11 mouse cellular contexts compared by ENCODE assay signal in the genomic region with DNA sequence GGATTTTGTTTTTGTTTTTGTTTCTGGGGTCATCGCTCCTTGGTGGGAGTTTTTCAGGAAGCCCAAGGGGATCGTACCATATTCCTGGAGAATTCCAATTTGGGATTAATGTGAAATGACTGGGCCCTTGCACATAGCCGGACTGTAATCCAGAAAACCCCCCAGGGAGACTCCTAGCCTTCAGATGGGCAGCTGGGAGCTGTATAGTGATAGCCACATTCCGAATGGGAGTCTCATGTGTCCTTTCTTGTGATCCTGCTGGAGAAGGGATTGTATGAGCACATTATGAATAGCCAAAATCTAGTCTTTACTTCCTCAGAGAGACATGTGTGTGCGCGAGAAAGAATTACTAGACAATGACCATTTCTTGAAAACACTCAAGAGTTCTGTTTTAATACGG. TPM values are rescaled to one million over a fixed set of nuclear protein-coding genes. Genes with fewer than 3 reads are reported as not detected.
DNase-seq lines count a peak whose midpoint lies in the region; ATAC-seq and TF ChIP-seq lines count a peak whose summit lies in the region.
"Had no signal": no experiment of that assay in that cellular context is flagged by ENCODE, and none has a peak within 500 bp of the region (broad histone marks: within the 10 kb centered on the region; RNA-seq: fewer than 3 reads in every experiment).

No protein-coding gene starts in this region.

- H3K27me3 ChIP-seq in kidney, embryonic 16.5 days (ENCODE audit: insufficient read depth, low read length): no peaks in the 10 kb centered on the region
- H3K27me3 ChIP-seq in forebrain, embryonic 12.5 days: no peaks in the 10 kb centered on the region
- H3K27me3 ChIP-seq in midbrain, postnatal 0 days (ENCODE audit: insufficient read depth, low read length): 0 out of 2 replicates have a peak, but pooled peaks cover 4% of the 10 kb centered on the region

- H3K4me3 ChIP-seq in kidney, embryonic 16.5 days (ENCODE audit: low read length): peak overlapping the region; percentile 90
- H3K4me3 ChIP-seq in forebrain, embryonic 12.5 days (replicated peaks): peak overlapping the region; percentile 73
- peak overlapping the region; percentile 84 for H3K4me3 ChIP-seq in midbrain, postnatal 0 days (ENCODE audit: low read depth, low read length)

- no peaks in the 10 kb centered on the region for H3K9me3 ChIP-seq in kidney, embryonic 16.5 days (ENCODE audit: low read length)
- H3K9me3 ChIP-seq in forebrain, embryonic 12.5 days: no peaks in the 10 kb centered on the region
- no peaks in the 10 kb centered on the region for H3K9me3 ChIP-seq in midbrain, postnatal 0 days (ENCODE audit: low read length)
- H3K9me3 ChIP-seq: G1E had no signal

- no peak for TF ChIP-seq CTCF in midbrain, postnatal 0 days (IDR thresholded peaks at IDR 0.05)

- 41% methylated on average over 7 of the region's 7 CpGs for WGBS in kidney, embryonic 16.5 days
- 55% methylated on average over 7 of the region's 7 CpGs for WGBS in forebrain, embryonic 12.5 days
- 23% methylated on average over 7 of the region's 7 CpGs for WGBS in midbrain, postnatal 0 days

- DNase-seq in kidney, postnatal 10 days: no peak
- peak; percentile 10 for DNase-seq in induced T-regulatory cell, adult 2 months (ENCODE audit: low read depth)
- DNase-seq in midbrain, postnatal 0 days (ENCODE audit: low spot score): no peak
- DNase-seq in right cerebral cortex, postnatal 14 days: no peak
- DNase-seq in left cerebral cortex, postnatal 14 days (ENCODE audit: low spot score in 2 of 2): no peak
- no peak for DNase-seq in natural killer cell, adult 2 months (ENCODE audit: low spot score in 2 of 2)
- DNase-seq: lung, postnatal 4 days; thymus, postnatal 4 days had no signal

- peaks cover 16% of the 10 kb centered on the region for H3K4me1 ChIP-seq in kidney, embryonic 16.5 days (ENCODE audit: insufficient read depth, low read length)
- peaks cover 24% of the 10 kb centered on the region for H3K4me1 ChIP-seq in forebrain, embryonic 12.5 days
- H3K4me1 ChIP-seq in midbrain, postnatal 0 days (ENCODE audit: insufficient read depth, low read length): 0 out of 2 replicates have a peak, but pooled peaks cover 4% of the 10 kb centered on the region

- H3K27ac ChIP-seq in kidney, embryonic 16.5 days (ENCODE audit: low read length): no peak overlapping the region
- no peak overlapping the region for H3K27ac ChIP-seq in forebrain, embryonic 12.5 days
- H3K27ac ChIP-seq in midbrain, postnatal 0 days (ENCODE audit: low read depth, low read length): peak overlapping the region; percentile 99; the same call in 1 of the 2 replicates

- no peaks in the 10 kb centered on the region for H3K36me3 ChIP-seq in kidney, embryonic 16.5 days (ENCODE audit: insufficient read depth, low read length)
- peaks cover 10% of the 10 kb centered on the region; the same call in 1 of the 2 replicates for H3K36me3 ChIP-seq in forebrain, embryonic 12.5 days (replicated peaks)
- H3K36me3 ChIP-seq in midbrain, postnatal 0 days (ENCODE audit: insufficient read depth, low read length): no peaks in the 10 kb centered on the region

- intact Hi-C loops in left cerebral cortex, postnatal 14 days (cut with DNase I): loop anchor here (5.0 kb wide), 1 partner anchor 74 kb away; no protein-coding TSS in a partner anchor

- peak overlapping the region; percentile 80 for H3K4me2 ChIP-seq in kidney, embryonic 16.5 days (replicated peaks; ENCODE audit: low read depth, low read length)
- peak overlapping the region; percentile 67 for H3K4me2 ChIP-seq in forebrain, embryonic 12.5 days
- peak overlapping the region; percentile 76 for H3K4me2 ChIP-seq in midbrain, postnatal 0 days (ENCODE audit: low read depth, low read length, poor library complexity, severe bottlenecking)

- ATAC-seq in kidney, embryonic 16.5 days (ENCODE audit: low FRiP score, low TSS enrichment): no peak
- ATAC-seq in forebrain, embryonic 12.5 days (ENCODE audit: low FRiP score): no peak
- ATAC-seq in midbrain, postnatal 0 days (ENCODE audit: low FRiP score): no peak

- H3K9ac ChIP-seq in kidney, embryonic 16.5 days (replicated peaks; ENCODE audit: low read length): peak overlapping the region; percentile 96
- H3K9ac ChIP-seq in forebrain, embryonic 12.5 days: peak overlapping the region; percentile 98
- H3K9ac ChIP-seq in midbrain, postnatal 0 days (replicated peaks; ENCODE audit: low read length, poor library complexity, severe bottlenecking): peak overlapping the region; percentile 98; the same call in 1 of the 2 replicates

RNA-seq across cellular contexts. Expression of a gene that starts 1.9 kb away (rescaled TPM):
- 81.3 and 94.6 TPM in 2 replicates for polyA plus RNA-seq in kidney, embryonic 16.5 days (2015; fragmentation: Nextera tagmentation; extraction: Ambion mirVana)
- 111 and 117 TPM in 2 replicates for polyA plus RNA-seq in forebrain, embryonic 12.5 days (2016; fragmentation: Nextera tagmentation; extraction: Ambion mirVana)
- 268 and 400 TPM in 2 replicates for total RNA-seq in midbrain, postnatal 0 days (2014; rRNA removed)
- 74.3 and 87.9 TPM in 2 replicates for polyA plus RNA-seq in midbrain, postnatal 0 days (2015; fragmentation: Nextera tagmentation; extraction: Ambion mirVana)
- total RNA-seq in left cerebral cortex, postnatal 14 days (2021): 100 to 1,000 TPM; 236 to 261 TPM

RNA-seq across cellular contexts. Expression of a gene that starts 28.6 kb away (rescaled TPM):
- polyA plus RNA-seq in kidney, embryonic 16.5 days (2015; fragmentation: Nextera tagmentation; extraction: Ambion mirVana): 153 and 156 TPM in 2 replicates
- polyA plus RNA-seq in forebrain, embryonic 12.5 days (2016; fragmentation: Nextera tagmentation; extraction: Ambion mirVana): 169 and 171 TPM in 2 replicates
- total RNA-seq in midbrain, postnatal 0 days (2014; rRNA removed): 48.7 and 68.7 TPM in 2 replicates
- polyA plus RNA-seq in midbrain, postnatal 0 days (2015; fragmentation: Nextera tagmentation; extraction: Ambion mirVana): 236 and 243 TPM in 2 replicates
- 100 to 1,000 TPM; 140 to 152 TPM for total RNA-seq in left cerebral cortex, postnatal 14 days (2021)

RNA-seq across cellular contexts. Expression of a gene that starts 28.6 kb away (rescaled TPM):
- polyA plus RNA-seq in kidney, embryonic 16.5 days (2015; fragmentation: Nextera tagmentation; extraction: Ambion mirVana): 5.1 and 6.0 TPM in 2 replicates
- polyA plus RNA-seq in forebrain, embryonic 12.5 days (2016; fragmentation: Nextera tagmentation; extraction: Ambion mirVana): 12.4 and 12.7 TPM in 2 replicates
- total RNA-seq in midbrain, postnatal 0 days (2014; rRNA removed): 14.3 and 22.3 TPM in 2 replicates
- polyA plus RNA-seq in midbrain, postnatal 0 days (2015; fragmentation: Nextera tagmentation; extraction: Ambion mirVana): 6.7 and 6.8 TPM in 2 replicates
- 10 to 100 TPM; 15.5 to 16.3 TPM for total RNA-seq in left cerebral cortex, postnatal 14 days (2021)
